Mouse (Mus musculus): Measurements from ENCODE around the gene Olfr733.

GRCm38 (mm10) chr14:50326661-50327060 lies 25.3 kb upstream of the Olfr733 start, which contains the start of gene Olfr734:
- TF ChIP-seq POLR2A (IDR thresholded peaks at IDR 0.05; ENCODE audit: borderline replicate concordance, extremely low read depth, low read depth, low read length) (no peak), CTCF (IDR thresholded peaks at IDR 0.05; ENCODE audit: insufficient read depth, low read length) (no peak)

Data from lung, adult 2 months (tissue).